Mouse (Mus musculus) kidney, postnatal 4 days (tissue): ENCODE measurements around the gene Gm20671.
"Not testable (repeated sequence)": the region's sequence is repeated elsewhere in the genome, so short reads cannot be mapped to it uniquely, and the experiment has no call there.

Source experiments
- DNase-seq, 2 experiments: peaks; one replicate each; pipeline ENCODE4 v3.0.0; 2021; ENCODE audit warnings: mixed read lengths in 2 of 2

Gene Gm20671

GRCm38 (mm10) chr5:32728300-32728699 lies 98.6 kb downstream of the Gm20671 start:
- DNase-seq: no peak

GRCm38 (mm10) chr5:32725397-32725796 lies 101.5 kb downstream of the Gm20671 start:
- DNase-seq: not testable (repeated sequence)

- no peak for DNase-seq
Measured at GRCm38 (mm10) chr5:32723981-32724380, 102.9 kb downstream of the Gm20671 start.

GRCm38 (mm10) chr5:32722711-32723110 lies 104.2 kb downstream of the Gm20671 start:
- DNase-seq: not testable (repeated sequence)

- DNase-seq: no peak
Measured at GRCm38 (mm10) chr5:32722263-32722662, 104.6 kb downstream of the Gm20671 start.

- no peak for DNase-seq
Measured at GRCm38 (mm10) chr5:32721316-32721715, 105.6 kb downstream of the Gm20671 start.

GRCm38 (mm10) chr5:32720416-32720815 lies 106.5 kb downstream of the Gm20671 start:
- no peak for DNase-seq

GRCm38 (mm10) chr5:32718916-32719315 lies 108.0 kb downstream of the Gm20671 start:
- peak; percentile 22 for DNase-seq

GRCm38 (mm10) chr5:32717726-32718125 lies 109.2 kb downstream of the Gm20671 start:
- DNase-seq: no peak

- peak; percentile 88 to 91 for DNase-seq
Measured at GRCm38 (mm10) chr5:32713703-32714467, 113.0 kb downstream of the Gm20671 start.

GRCm38 (mm10) chr5:32713042-32713702 lies 113.7 kb downstream of the Gm20671 start:
- DNase-seq: no peak

GRCm38 (mm10) chr5:32712221-32713041 lies 114.5 kb downstream of the Gm20671 start:
- DNase-seq: no peak

GRCm38 (mm10) chr5:32711485-32711884 lies 115.4 kb downstream of the Gm20671 start:
- no peak for DNase-seq

- no peak for DNase-seq
Measured at GRCm38 (mm10) chr5:32706226-32706780, 120.6 kb downstream of the Gm20671 start.

- DNase-seq: no peak
Measured at GRCm38 (mm10) chr5:32697208-32697867, 129.6 kb downstream of the Gm20671 start.

GRCm38 (mm10) chr5:32693411-32693810 lies 133.5 kb downstream of the Gm20671 start:
- DNase-seq: no peak
